Mouse (Mus musculus) thymus, adult 2 months (tissue): Measurements from ENCODE around the gene Vpreb1.
"Not testable (repeated sequence)": the region's sequence is repeated elsewhere in the genome, so short reads cannot be mapped to it uniquely, and the experiment has no call there.

ENCODE experiments used
- CTCF ChIP-seq: fragments of 200-500 bp; IDR thresholded peaks from 2 replicates; pipeline ENCODE4 v1.5.1; 2012; ENCODE audit warnings: mild to moderate bottlenecking, control low read depth, low read length, moderate library complexity, borderline replicate concordance; ENCODE audit not compliant: control insufficient read depth, poor library complexity, insufficient read depth; ENCODE audit errors: extremely low read depth
- POLR2A ChIP-seq: fragments of 200-500 bp; IDR thresholded peaks from 2 replicates; pipeline ENCODE4 v1.6.1; 2012; ENCODE audit warnings: mild to moderate bottlenecking, low read length, control low read depth, moderate library complexity; ENCODE audit not compliant: control insufficient read depth, poor library complexity, insufficient read depth; ENCODE audit errors: extremely low read depth

GRCm38 (mm10) chr16:16856054-16856453 lies 14.6 kb downstream of the Vpreb1 start:
- not testable (repeated sequence) for TF ChIP-seq CTCF, POLR2A
